Mouse (Mus musculus) lung, postnatal 0 days (tissue): ENCODE measurements around the gene 4930524B15Rik. TPM values are rescaled to one million over a fixed set of nuclear protein-coding genes. Genes with fewer than 3 reads are reported as not detected.

Experiments used
- ATAC-seq: fragments of 200-750 bp; cut with Nextera tagmentation; 2 replicates; pipeline ENCODE4 v1.8.0; 2017; ENCODE audit warnings: moderate library complexity
- DNase-seq: peaks from one replicate; pipeline ENCODE4 v3.0.0-alpha.2; 2016; ENCODE audit warnings: low spot score
- H3K27ac ChIP-seq: fragments of 300-500 bp; sonication (generic); 2 replicates; pipeline ENCODE4 v1.5.1; 2014; ENCODE audit warnings: antibody characterized with exemption, mild to moderate bottlenecking, low read length, mixed read lengths
- H3K27me3 ChIP-seq: fragments of 300-500 bp; sonication (generic); replicated peaks from 2 replicates; pipeline ENCODE4 v1.6.1; 2014; ENCODE audit warnings: low read length, mixed read lengths; ENCODE audit not compliant: insufficient read depth
- H3K36me3 ChIP-seq: fragments of 300-500 bp; sonication (generic); 2 replicates; pipeline ENCODE4 v1.6.1; 2014; ENCODE audit warnings: low read length, mixed read lengths; ENCODE audit not compliant: insufficient read depth
- H3K4me1 ChIP-seq: fragments of 300-500 bp; sonication (generic); 2 replicates; pipeline ENCODE4 v1.6.1; 2014; ENCODE audit warnings: antibody characterized with exemption, low read depth, low read length, mixed read lengths; ENCODE audit not compliant: insufficient read depth
- H3K4me2 ChIP-seq: fragments of 300-500 bp; sonication (generic); replicated peaks from 2 replicates; pipeline ENCODE4 v1.6.1; 2014; ENCODE audit warnings: low read depth, mild to moderate bottlenecking, low read length, moderate library complexity, mixed read lengths
- H3K4me3 ChIP-seq: fragments of 300-500 bp; sonication (generic); 2 replicates; pipeline ENCODE4 v1.5.1; 2014; ENCODE audit warnings: low read depth, low read length
- H3K9ac ChIP-seq: fragments of 300-500 bp; sonication (generic); replicated peaks from 2 replicates; pipeline ENCODE4 v1.6.1; 2014; ENCODE audit warnings: low read depth, mild to moderate bottlenecking
- H3K9me3 ChIP-seq: fragments of 300-500 bp; sonication (generic); 2 replicates; pipeline ENCODE4 v1.6.1; 2016; ENCODE audit warnings: low read length, mixed read lengths
- CTCF ChIP-seq: IDR thresholded peaks from 2 replicates; pipeline ENCODE4 v1.5.1; 2016; ENCODE audit warnings: antibody characterized with exemption, mild to moderate bottlenecking
- EP300 ChIP-seq: IDR thresholded peaks from 2 replicates; pipeline ENCODE4 v1.6.1; 2016; ENCODE audit warnings: antibody characterized with exemption, mild to moderate bottlenecking, control low read depth
- WGBS: fragments of 180-500 bp; shearing (Covaris S2); extraction: QIAGEN DNeasy Blood & Tissue Kit; methylation state at CpG from one replicate; pipeline ENCODE4 v1.1.7; 2014; 5-methylcytosine and 5-hydroxymethylcytosine counted together
- polyA plus RNA-seq: library from polyadenylated mRNA; unstranded; fragments of >200 nt; fragmentation: Nextera tagmentation; extraction: Ambion mirVana; gene quantifications from 2 replicates; pipeline ENCODE4 v1.2.1, GENCODE M21; 2015

Gene 4930524B15Rik
- polyA plus RNA-seq, 1 experiment from 2014 or later = 0.07 TPM

DNA sequence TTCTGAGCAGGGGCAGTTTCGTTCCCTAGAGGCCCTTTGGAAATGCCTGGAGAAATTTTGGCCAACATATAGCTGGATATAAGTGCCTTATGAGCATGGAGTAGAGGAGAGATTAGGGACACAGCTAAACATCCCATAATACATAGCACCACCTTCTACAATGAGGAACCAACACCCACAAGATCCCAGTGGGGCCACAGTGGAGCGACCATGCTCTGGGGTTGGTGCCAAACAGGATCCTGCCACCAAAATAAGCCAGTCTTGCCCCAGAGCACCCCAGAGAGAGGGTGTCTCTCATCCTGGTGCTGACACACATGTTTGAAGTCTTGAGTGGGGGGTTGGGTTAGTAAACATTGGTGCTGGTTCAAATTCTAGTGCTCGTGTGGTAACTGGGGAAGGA is 63.2 kb downstream of the 4930524B15Rik start:
- H3K4me2 ChIP-seq = no peak overlapping the region

More for the DNA sequence above, 63.2 kb downstream of the 4930524B15Rik start:
- 71% methylated on average over 3 of the region's 3 CpGs for WGBS
- TF ChIP-seq EP300 (no peak), CTCF (no peak)
- no peak overlapping the region for H3K4me3 ChIP-seq
- ATAC-seq (no peak), DNase-seq (no peak)
- no peak overlapping the region for H3K9ac ChIP-seq
- no peaks in the 10 kb centered on the region for H3K4me1 ChIP-seq
- no peaks in the 10 kb centered on the region for H3K27me3 ChIP-seq
- no peaks in the 10 kb centered on the region for H3K36me3 ChIP-seq
- no peaks in the 10 kb centered on the region for H3K9me3 ChIP-seq
- no peak overlapping the region for H3K27ac ChIP-seq

Other genes starting within 250 kb of the 4930524B15Rik start
- gene Cpeb4, start 93.4 kb upstream of the 4930524B15Rik start, polyA plus RNA-seq = 5.9 and 6.8 TPM in 2 replicates
- 0.20 and 0.38 TPM in 2 replicates for gene Nsg2, start 34.9 kb downstream of the 4930524B15Rik start, polyA plus RNA-seq
- 0.05 TPM in 1 of 2 replicates, not detected in the other for gene Il9r, start 234.7 kb downstream of the 4930524B15Rik start, polyA plus RNA-seq
- 18.9 and 20.8 TPM in 2 replicates for gene Snrnp25, start 239.8 kb downstream of the 4930524B15Rik start, polyA plus RNA-seq